Comparison of ENCODE assay signal across 7 mouse cellular contexts in genomic region chr2:170343133-170343818, GRCm38 (mm10).
DNase-seq lines count a peak whose midpoint lies in the region; ATAC-seq and TF ChIP-seq lines count a peak whose summit lies in the region.

No protein-coding gene starts in this region.

- H3K27me3 ChIP-seq in CH12.LX (replicated peaks) = no peaks in the 10 kb centered on the region
- no peaks in the 10 kb centered on the region for H3K27me3 ChIP-seq in embryonic facial prominence, embryonic 14.5 days (replicated peaks; ENCODE audit: control insufficient read depth, insufficient read depth, low read length)
- no peaks in the 10 kb centered on the region for H3K27me3 ChIP-seq in hindbrain, embryonic 14.5 days (ENCODE audit: control insufficient read depth, insufficient read depth, low read length)
- H3K27me3 ChIP-seq in limb, embryonic 11.5 days (ENCODE audit: control insufficient read depth, insufficient read depth, low read length) = no peaks in the 10 kb centered on the region
- H3K27me3 ChIP-seq in midbrain, embryonic 13.5 days = no peaks in the 10 kb centered on the region
- no peaks in the 10 kb centered on the region for H3K27me3 ChIP-seq in splenic B cell, adult 2 months (ENCODE audit: control insufficient read depth, insufficient read depth, low read length, poor library complexity, severe bottlenecking)

- no peaks in the 10 kb centered on the region for H3K36me3 ChIP-seq in CH12.LX (replicated peaks in 1 of 2; ENCODE audit: control insufficient read depth in 1 of 2, insufficient read depth in 1 of 2, low read length in 1 of 2)
- H3K36me3 ChIP-seq in embryonic facial prominence, embryonic 14.5 days (ENCODE audit: control insufficient read depth, insufficient read depth, low read length) = no peaks in the 10 kb centered on the region
- no peaks in the 10 kb centered on the region for H3K36me3 ChIP-seq in hindbrain, embryonic 14.5 days (replicated peaks; ENCODE audit: control insufficient read depth, insufficient read depth)
- no peaks in the 10 kb centered on the region for H3K36me3 ChIP-seq in limb, embryonic 11.5 days (ENCODE audit: control insufficient read depth, insufficient read depth, low read length)
- no peaks in the 10 kb centered on the region for H3K36me3 ChIP-seq in midbrain, embryonic 13.5 days
- no peaks in the 10 kb centered on the region for H3K36me3 ChIP-seq in splenic B cell, adult 2 months (ENCODE audit: control insufficient read depth, insufficient read depth, low read length, poor library complexity, severe bottlenecking)

- H3K4me1 ChIP-seq in CH12.LX (ENCODE audit: control insufficient read depth in 1 of 2, insufficient read depth in 2 of 2) = peaks cover 12 to 32% of the 10 kb centered on the region in 2 experiments
- H3K4me1 ChIP-seq in embryonic facial prominence, embryonic 14.5 days (ENCODE audit: control insufficient read depth, insufficient read depth, low read length) = peaks cover 27% of the 10 kb centered on the region
- peaks cover 26% of the 10 kb centered on the region for H3K4me1 ChIP-seq in hindbrain, embryonic 14.5 days (replicated peaks; ENCODE audit: control insufficient read depth, insufficient read depth, low read length)
- peaks cover 27% of the 10 kb centered on the region for H3K4me1 ChIP-seq in limb, embryonic 11.5 days (ENCODE audit: control insufficient read depth, insufficient read depth, low read length)
- H3K4me1 ChIP-seq in midbrain, embryonic 13.5 days (replicated peaks) = peaks cover 34% of the 10 kb centered on the region

- no peak for ATAC-seq in embryonic facial prominence, embryonic 14.5 days (ENCODE audit: low read depth)
- no peak for ATAC-seq in hindbrain, embryonic 14.5 days (ENCODE audit: low FRiP score)
- ATAC-seq in limb, embryonic 11.5 days (ENCODE audit: insufficient number of reproducible peaks, low FRiP score, low TSS enrichment, low read depth) = no peak
- ATAC-seq in midbrain, embryonic 13.5 days = no peak

- TF ChIP-seq EP300 in CH12.LX (IDR thresholded peaks at IDR 0.05; ENCODE audit: low read length) = no peak

- TF ChIP-seq CTCF in CH12.LX (conservative IDR thresholded peaks at IDR 0.05 in 1 of 2, IDR thresholded peaks at IDR 0.05 in 1 of 2; ENCODE audit: low read depth in 2 of 2, low read length in 2 of 2) = peak; percentile 46 to 88; a peak in 3 of 4 replicates

- H3K9ac ChIP-seq in CH12.LX (ENCODE audit: insufficient read depth, low read depth) = no peak overlapping the region
- no peak overlapping the region; the same call in 1 of the 2 replicates for H3K9ac ChIP-seq in embryonic facial prominence, embryonic 14.5 days (ENCODE audit: low read depth, low read length)
- no peak overlapping the region for H3K9ac ChIP-seq in hindbrain, embryonic 14.5 days
- no peak overlapping the region for H3K9ac ChIP-seq in limb, embryonic 11.5 days (ENCODE audit: low read length)
- H3K9ac ChIP-seq in midbrain, embryonic 13.5 days (replicated peaks) = no peak overlapping the region

- DNase-seq in CH12.LX (ENCODE audit: extremely low read depth) = peak; percentile 88
- peak; percentile 90 for DNase-seq in R1 (ENCODE audit: low read depth, low spot score)
- DNase-seq in embryonic facial prominence, embryonic 14.5 days (ENCODE audit: low spot score) = peak; percentile 89
- DNase-seq in hindbrain, embryonic 14.5 days (ENCODE audit: low spot score) = peak; percentile 77
- DNase-seq in limb, embryonic 11.5 days (ENCODE audit: low spot score) = peak; percentile 90
- DNase-seq in splenic B cell, adult 2 months (ENCODE audit: low read depth, low spot score) = peak; percentile 87

- no peak overlapping the region for H3K4me2 ChIP-seq in CH12.LX (ENCODE audit: insufficient read depth, low read depth, poor library complexity, severe bottlenecking)
- peak overlapping the region; percentile 29 for H3K4me2 ChIP-seq in embryonic facial prominence, embryonic 14.5 days (ENCODE audit: low read depth, low read length)
- H3K4me2 ChIP-seq in hindbrain, embryonic 14.5 days (replicated peaks) = no peak overlapping the region
- H3K4me2 ChIP-seq in limb, embryonic 11.5 days (ENCODE audit: low read depth, severe bottlenecking) = no peak overlapping the region
- H3K4me2 ChIP-seq in midbrain, embryonic 13.5 days (replicated peaks) = no peak overlapping the region

- H3K4me3 ChIP-seq in CH12.LX (replicated peaks in 1 of 3; ENCODE audit: low read depth in 2 of 3, low read length in 2 of 3, poor library complexity in 1 of 3) = no peak overlapping the region
- H3K4me3 ChIP-seq in embryonic facial prominence, embryonic 14.5 days (ENCODE audit: low read depth, low read length) = no peak overlapping the region
- H3K4me3 ChIP-seq in hindbrain, embryonic 14.5 days (replicated peaks; ENCODE audit: low read length) = no peak overlapping the region
- no peak overlapping the region for H3K4me3 ChIP-seq in limb, embryonic 11.5 days (ENCODE audit: low read depth, low read length)
- H3K4me3 ChIP-seq in midbrain, embryonic 13.5 days (replicated peaks) = no peak overlapping the region

- in situ Hi-C loops in CH12.LX (cut with MboI; ENCODE audit: low pct_ligation_motif_present, low pct_unique_long_range_greater_than_20kb, low sequenced_read_pairs) = loop anchor here (5.0 to 25.0 kb wide), 2 partner anchors 91 to 1381 kb away; partner anchors contain the start of gene Zfp64

- TF ChIP-seq RAD21 in CH12.LX (IDR thresholded peaks at IDR 0.05; ENCODE audit: low read depth, low read length) = peak; percentile 94

- dilution Hi-C loops in CH12.LX (cut with MboI; ENCODE audit: extremely low pct_ligation_motif_present, extremely low pct_unique_long_range_greater_than_20kb, low sequenced_read_pairs) = no loop called here

- no peak for TF ChIP-seq POLR2A in CH12.LX (IDR thresholded peaks at IDR 0.05; ENCODE audit: low read depth, low read length)

- whole genome bisulfite sequencing in embryonic facial prominence, embryonic 14.5 days = 19% methylated on average over 17 of the region's 17 CpGs
- 39% methylated on average over 17 of the region's 17 CpGs for WGBS in hindbrain, embryonic 14.5 days
- WGBS in limb, embryonic 11.5 days = 30% methylated on average over 17 of the region's 17 CpGs
- WGBS in midbrain, embryonic 13.5 days = 42% methylated on average over 17 of the region's 17 CpGs

- no peaks in the 10 kb centered on the region for H3K79me2 ChIP-seq in CH12.LX (replicated peaks; ENCODE audit: control insufficient read depth, extremely low read depth, insufficient read depth, poor library complexity, severe bottlenecking)

- H3K27ac ChIP-seq in CH12.LX (ENCODE audit: insufficient read depth, low read depth) = no peak overlapping the region
- peak overlapping the region; percentile 83 for H3K27ac ChIP-seq in embryonic facial prominence, embryonic 14.5 days (replicated peaks; ENCODE audit: low read depth, low read length)
- H3K27ac ChIP-seq in hindbrain, embryonic 14.5 days = peak overlapping the region; percentile 61; the same call in 1 of the 2 replicates
- H3K27ac ChIP-seq in limb, embryonic 11.5 days (replicated peaks; ENCODE audit: low read depth, low read length) = peak overlapping the region; percentile 90
- H3K27ac ChIP-seq in midbrain, embryonic 13.5 days = peak overlapping the region; percentile 68

- H3K9me3 ChIP-seq in CH12.LX (replicated peaks; ENCODE audit: low read length) = no peaks in the 10 kb centered on the region
- no peaks in the 10 kb centered on the region for H3K9me3 ChIP-seq in embryonic facial prominence, embryonic 14.5 days (ENCODE audit: control insufficient read depth, low read length)
- no peaks in the 10 kb centered on the region for H3K9me3 ChIP-seq in hindbrain, embryonic 14.5 days (ENCODE audit: control insufficient read depth, low read length)
- H3K9me3 ChIP-seq in limb, embryonic 11.5 days (ENCODE audit: control insufficient read depth, low read length) = no peaks in the 10 kb centered on the region
- no peaks in the 10 kb centered on the region for H3K9me3 ChIP-seq in midbrain, embryonic 13.5 days

TF ChIP-seq in CH12.LX, 34 proteins besides CTCF, POLR2A, EP300 and RAD21:
- TF ChIP-seq NRF1 (IDR thresholded peaks at IDR 0.05; ENCODE audit: low read depth, low read length) (no peak), ZNF384 (IDR thresholded peaks at IDR 0.05; ENCODE audit: low read depth, low read length) (no peak), E2F4 (IDR thresholded peaks at IDR 0.05; ENCODE audit: insufficient replicate concordance, low read depth, low read length) (no peak), ELF1 (IDR thresholded peaks at IDR 0.05; ENCODE audit: low read depth, low read length) (peak; percentile 57; the same call in 1 of the 2 replicates), ZC3H11A (IDR thresholded peaks at IDR 0.05; ENCODE audit: low read depth, low read length) (peak; percentile 47; the same call in 1 of the 2 replicates), ZMIZ1 (IDR thresholded peaks at IDR 0.05; ENCODE audit: low read depth, low read length) (no peak), JUND (conservative IDR thresholded peaks at IDR 0.05; ENCODE audit: low read depth, low read length) (no peak), HCFC1 (IDR thresholded peaks at IDR 0.05; ENCODE audit: low read depth, low read length) (no peak), MAFK (IDR thresholded peaks at IDR 0.05; ENCODE audit: insufficient replicate concordance, low read length) (no peak), SIN3A (IDR thresholded peaks at IDR 0.05; ENCODE audit: low read length) (0 out of 2 replicates have a peak, but pooled peaks have one; percentile 36), USF1 (IDR thresholded peaks at IDR 0.05; ENCODE audit: low read depth, low read length) (no peak), TCF12 (IDR thresholded peaks at IDR 0.05; ENCODE audit: low read depth, low read length) (no peak), PAX5 (IDR thresholded peaks at IDR 0.05; ENCODE audit: low read length) (no peak), SMC3 (IDR thresholded peaks at IDR 0.05; ENCODE audit: low read depth, low read length) (peak; percentile 93), MAZ (IDR thresholded peaks at IDR 0.05; ENCODE audit: low read depth, low read length) (no peak), MYC (IDR thresholded peaks at IDR 0.05; ENCODE audit: low read depth, low read length) (no peak), ZKSCAN1 (IDR thresholded peaks at IDR 0.05; ENCODE audit: borderline replicate concordance, low read depth, low read length) (no peak), MAX (IDR thresholded peaks at IDR 0.05; ENCODE audit: low read length) (no peak)
